Mouse (Mus musculus): Measurements from ENCODE around the gene Txnip. TPM values are rescaled to one million over a fixed set of nuclear protein-coding genes. Genes with fewer than 3 reads are reported as not detected.

Gene Txnip
- total RNA-seq, 1 experiment = 128 TPM

DNA sequence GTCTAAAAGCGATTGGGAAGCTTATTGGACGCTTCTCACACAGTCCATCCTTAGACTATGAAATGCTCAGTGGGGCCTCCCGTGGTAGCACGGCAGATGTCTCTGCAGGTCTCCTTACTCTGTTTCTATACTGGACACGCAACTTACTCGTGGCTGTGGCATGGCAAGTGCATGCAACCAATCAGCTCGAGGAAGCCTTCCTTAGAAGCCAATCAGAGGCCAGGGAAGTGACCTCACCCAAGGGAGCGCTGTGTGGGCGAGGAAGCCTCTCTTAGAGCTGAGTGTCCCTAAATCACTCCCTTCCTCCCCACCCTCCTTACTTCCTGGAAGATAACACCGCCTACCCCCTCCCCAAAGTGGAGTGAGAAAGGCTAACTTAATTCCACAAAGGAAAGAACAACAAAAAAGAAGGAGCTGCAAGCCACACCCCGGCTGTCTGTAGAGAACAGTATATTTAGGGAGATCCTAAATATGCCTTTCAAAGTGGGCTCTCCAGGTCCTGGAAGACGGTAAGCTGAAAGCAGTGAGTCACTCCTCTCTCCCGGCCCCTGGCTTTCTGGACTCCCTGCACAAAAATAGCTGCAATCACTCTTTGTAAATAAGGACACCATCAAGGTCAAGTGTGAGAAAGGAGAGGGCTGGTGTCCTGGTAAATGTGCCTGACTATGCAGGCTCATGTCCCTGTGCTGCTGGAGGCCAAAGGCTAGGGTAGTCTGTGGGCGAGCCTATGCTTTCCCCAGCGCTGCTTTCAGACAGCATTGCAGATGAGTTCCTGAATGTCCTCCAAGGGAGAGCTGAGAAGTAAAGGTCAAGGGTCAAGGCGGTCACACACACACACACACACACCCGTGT lies 19.2 kb downstream of the Txnip start, which contains the start of gene Gm16253:
Gene Gm16253 (plus strand): TSS at position 295 of the 852 bp plus-strand sequence.
- TF ChIP-seq MAFK (IDR thresholded peaks at IDR 0.05; ENCODE audit: insufficient read depth, low read depth, low read length) = no peak
- peak; percentile 85 for TF ChIP-seq CHD2 (IDR thresholded peaks at IDR 0.05; ENCODE audit: low read depth, low read length)
- peak; percentile 65; the same call in 1 of the 2 replicates for TF ChIP-seq HCFC1 (IDR thresholded peaks at IDR 0.05; ENCODE audit: borderline replicate concordance, insufficient read depth, low read length)
- H3K36me3 ChIP-seq (ENCODE audit: control insufficient read depth, insufficient read depth, low read length, poor library complexity, severe bottlenecking) = no peaks in the 10 kb centered on the region
- DNase-seq (ENCODE audit: low read depth, low spot score) = peak; percentile 97
- peak within 1 kb of the TSS; percentile 81 for H3K9ac ChIP-seq (ENCODE audit: insufficient read depth, low read depth, low read length, poor library complexity, severe bottlenecking)
- H3K4me1 ChIP-seq (ENCODE audit: control insufficient read depth in 2 of 2, insufficient read depth in 2 of 2, low read length in 2 of 2, poor library complexity in 1 of 2) = peaks cover 1 to 46% of the 10 kb centered on the region in 2 experiments; a peak in 3 of 4 replicates
- H3K9me3 ChIP-seq (ENCODE audit: control insufficient read depth, insufficient read depth, low read depth, low read length) = no peaks in the 10 kb centered on the region
- H3K27ac ChIP-seq (ENCODE audit: insufficient read depth, low read depth, low read length, poor library complexity, severe bottlenecking) = peak within 1 kb of the TSS; percentile 100
- H3K4me3 ChIP-seq (ENCODE audit: insufficient read depth in 1 of 2, low read depth in 1 of 2, low read length in 2 of 2, poor library complexity in 1 of 2, severe bottlenecking in 1 of 2) = peak within 1 kb of the TSS; percentile 55 to 56
- in situ Hi-C loops (cut with MboI; ENCODE audit: low sequenced_read_pairs in 2 of 2, unreplicated experiment in 2 of 2) = no loop called here

DNA sequence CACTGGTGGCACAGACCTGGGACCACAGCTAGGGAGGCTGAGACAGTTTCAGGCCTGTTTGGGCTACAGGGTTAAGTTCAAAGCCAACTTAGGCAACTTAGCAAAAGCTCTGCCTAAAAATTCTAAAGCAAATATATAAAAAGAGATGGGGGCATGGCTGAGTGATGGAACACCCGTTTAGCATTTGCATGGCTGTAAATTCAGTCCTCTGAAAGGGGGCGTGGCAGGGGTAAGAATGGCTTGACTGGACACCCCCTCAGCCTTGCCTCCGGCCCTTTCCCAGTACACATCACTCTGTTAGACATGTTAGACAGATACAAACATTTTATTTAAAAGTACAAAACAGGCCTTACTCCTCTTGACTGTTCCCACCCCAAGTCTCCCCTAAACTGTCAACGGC lies 19.8 kb downstream of the Txnip start:
- no peak for DNase-seq (ENCODE audit: low read depth, low spot score)
- Histone ChIP-seq H3K27ac (ENCODE audit: insufficient read depth, low read depth, low read length, poor library complexity, severe bottlenecking) (peak overlapping the region; percentile 100), H3K4me1 (ENCODE audit: control insufficient read depth in 2 of 2, insufficient read depth in 2 of 2, low read length in 2 of 2, poor library complexity in 1 of 2) (peaks cover 0 to 46% of the 10 kb centered on the region in 2 experiments; a peak in 3 of 4 replicates), H3K36me3 (ENCODE audit: control insufficient read depth, insufficient read depth, low read length, poor library complexity, severe bottlenecking) (no peaks in the 10 kb centered on the region), H3K4me3 (ENCODE audit: insufficient read depth in 1 of 2, low read depth in 1 of 2, low read length in 2 of 2, poor library complexity in 1 of 2, severe bottlenecking in 1 of 2) (peak overlapping the region; percentile 37 to 55), H3K9ac (ENCODE audit: insufficient read depth, low read depth, low read length, poor library complexity, severe bottlenecking) (peak overlapping the region; percentile 67), H3K9me3 (ENCODE audit: control insufficient read depth, insufficient read depth, low read depth, low read length) (no peaks in the 10 kb centered on the region)
- TF ChIP-seq CHD2 (IDR thresholded peaks at IDR 0.05; ENCODE audit: low read depth, low read length) (no peak), ZNF384 (IDR thresholded peaks at IDR 0.05; ENCODE audit: low read depth, low read length) (no peak), MAFK (IDR thresholded peaks at IDR 0.05; ENCODE audit: insufficient read depth, low read depth, low read length) (no peak), HCFC1 (IDR thresholded peaks at IDR 0.05; ENCODE audit: borderline replicate concordance, insufficient read depth, low read length) (no peak), ZC3H11A (IDR thresholded peaks at IDR 0.05; ENCODE audit: borderline replicate concordance, low read depth, low read length) (no peak)
- in situ Hi-C loops (cut with MboI; ENCODE audit: low sequenced_read_pairs in 2 of 2, unreplicated experiment in 2 of 2) = no loop called here

DNA sequence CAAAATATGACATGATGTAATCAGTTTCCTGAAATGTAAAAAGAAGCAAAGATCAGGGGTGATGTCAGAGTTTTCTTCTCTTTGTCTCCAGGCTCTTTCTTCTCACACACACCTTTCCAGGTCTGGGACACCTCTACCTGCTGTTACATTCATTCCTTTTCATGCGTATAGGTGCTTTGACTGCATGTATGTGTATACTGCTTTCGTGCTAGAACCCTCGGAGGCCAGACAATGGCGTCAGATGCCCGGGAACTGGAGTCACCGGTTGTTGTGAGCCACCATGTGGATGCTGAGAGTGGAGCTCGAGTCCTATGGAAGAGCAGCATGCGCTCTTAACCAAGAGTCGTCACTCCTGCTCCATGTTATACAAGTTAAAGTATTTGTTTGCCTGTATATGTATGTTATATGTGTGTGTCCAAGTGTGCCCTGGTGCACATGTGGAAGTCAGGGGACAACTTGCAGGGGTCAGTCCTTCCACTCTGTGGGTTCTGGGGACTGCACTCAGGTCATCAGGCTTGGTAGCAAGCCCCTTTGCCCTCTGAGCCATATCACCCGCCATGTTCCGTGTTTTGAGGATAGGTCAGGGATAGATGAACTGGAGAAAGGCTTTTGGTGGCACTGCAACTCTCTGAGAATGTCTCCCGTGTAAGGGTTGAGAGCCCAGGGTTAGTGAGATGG lies 20.9 kb downstream of the Txnip start:
- in situ Hi-C loops (cut with MboI; ENCODE audit: low sequenced_read_pairs in 2 of 2, unreplicated experiment in 2 of 2) = no loop called here
- TF ChIP-seq ZC3H11A (IDR thresholded peaks at IDR 0.05; ENCODE audit: borderline replicate concordance, low read depth, low read length) (no peak), CHD2 (IDR thresholded peaks at IDR 0.05; ENCODE audit: low read depth, low read length) (no peak), ZNF384 (IDR thresholded peaks at IDR 0.05; ENCODE audit: low read depth, low read length) (no peak), MAFK (IDR thresholded peaks at IDR 0.05; ENCODE audit: insufficient read depth, low read depth, low read length) (no peak), HCFC1 (IDR thresholded peaks at IDR 0.05; ENCODE audit: borderline replicate concordance, insufficient read depth, low read length) (no peak)
- H3K27ac ChIP-seq (ENCODE audit: insufficient read depth, low read depth, low read length, poor library complexity, severe bottlenecking) = peak overlapping the region; percentile 100; the same call in 1 of the 2 replicates
- no peak overlapping the region for H3K4me3 ChIP-seq (ENCODE audit: insufficient read depth in 1 of 2, low read depth in 1 of 2, low read length in 2 of 2, poor library complexity in 1 of 2, severe bottlenecking in 1 of 2)
- peak overlapping the region; percentile 4; the same call in 1 of the 2 replicates for H3K9ac ChIP-seq (ENCODE audit: insufficient read depth, low read depth, low read length, poor library complexity, severe bottlenecking)
- peaks cover 0 to 38% of the 10 kb centered on the region in 2 experiments; a peak in 3 of 4 replicates for H3K4me1 ChIP-seq (ENCODE audit: control insufficient read depth in 2 of 2, insufficient read depth in 2 of 2, low read length in 2 of 2, poor library complexity in 1 of 2)
- H3K36me3 ChIP-seq (ENCODE audit: control insufficient read depth, insufficient read depth, low read length, poor library complexity, severe bottlenecking) = no peaks in the 10 kb centered on the region
- DNase-seq (ENCODE audit: low read depth, low spot score) = no peak
- no peaks in the 10 kb centered on the region for H3K9me3 ChIP-seq (ENCODE audit: control insufficient read depth, insufficient read depth, low read depth, low read length)

DNA sequence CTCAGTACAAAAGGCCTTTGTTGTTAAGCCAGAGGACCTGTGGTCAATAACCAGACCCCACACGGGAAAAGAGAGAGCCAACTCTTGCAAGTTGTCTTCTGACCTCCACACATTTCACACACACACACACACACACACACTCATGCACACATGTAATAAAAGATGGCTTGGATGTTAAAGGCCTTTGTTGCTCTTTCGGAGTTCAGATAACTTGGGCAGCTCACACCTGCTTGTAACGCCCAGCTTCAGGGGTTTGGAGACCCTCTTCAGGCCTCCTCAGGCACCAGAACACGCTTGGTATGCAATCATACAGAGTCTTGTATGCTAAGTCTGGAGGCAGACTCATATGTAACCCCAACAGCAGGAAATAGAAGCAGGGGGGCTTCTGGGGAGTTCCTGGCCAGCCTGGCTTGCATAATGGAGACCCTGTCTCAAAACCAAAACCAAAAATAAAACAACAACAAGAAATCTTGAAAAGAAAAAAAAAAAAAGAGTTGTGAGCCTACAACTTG lies 21.5 kb downstream of the Txnip start:
- Histone ChIP-seq H3K4me3 (ENCODE audit: insufficient read depth in 1 of 2, low read depth in 1 of 2, low read length in 2 of 2, poor library complexity in 1 of 2, severe bottlenecking in 1 of 2) (no peak overlapping the region), H3K27ac (ENCODE audit: insufficient read depth, low read depth, low read length, poor library complexity, severe bottlenecking) (no peak overlapping the region; the same call in 1 of the 2 replicates), H3K4me1 (ENCODE audit: control insufficient read depth in 2 of 2, insufficient read depth in 2 of 2, low read length in 2 of 2, poor library complexity in 1 of 2) (peaks cover 0 to 34% of the 10 kb centered on the region in 2 experiments; a peak in 3 of 4 replicates), H3K36me3 (ENCODE audit: control insufficient read depth, insufficient read depth, low read length, poor library complexity, severe bottlenecking) (no peaks in the 10 kb centered on the region), H3K9me3 (ENCODE audit: control insufficient read depth, insufficient read depth, low read depth, low read length) (no peaks in the 10 kb centered on the region), H3K9ac (ENCODE audit: insufficient read depth, low read depth, low read length, poor library complexity, severe bottlenecking) (no peak overlapping the region; the same call in 1 of the 2 replicates)
- no peak for DNase-seq (ENCODE audit: low read depth, low spot score)
- no peak for TF ChIP-seq HCFC1 (IDR thresholded peaks at IDR 0.05; ENCODE audit: borderline replicate concordance, insufficient read depth, low read length)
- in situ Hi-C loops (cut with MboI; ENCODE audit: low sequenced_read_pairs in 2 of 2, unreplicated experiment in 2 of 2) = no loop called here

Measured in ES-E14 (cell line).